Mouse (Mus musculus) heart, adult 2 months (tissue): ENCODE results near the gene Ephb1. TPM values are rescaled to one million over a fixed set of nuclear protein-coding genes. Genes with fewer than 3 reads are reported as not detected.

Experiments used
- DNase-seq, 2 experiments: peaks; one replicate each; pipeline ENCODE4 v3.0.0; 2021
- H3K27ac ChIP-seq: fragments of 200-600 bp; 2 replicates; pipeline ENCODE4 v1.8.1; 2022
- H3K27me3 ChIP-seq: fragments of 200-500 bp; 2 replicates; pipeline ENCODE4 v1.6.1; 2012; ENCODE audit warnings: mild to moderate bottlenecking, low read length, inconsistent platforms, mixed read lengths; ENCODE audit not compliant: control insufficient read depth, insufficient read depth
- H3K36me3 ChIP-seq: fragments of 200-500 bp; 2 replicates; pipeline ENCODE4 v1.6.1; 2012; ENCODE audit warnings: low read length, inconsistent platforms; ENCODE audit not compliant: control insufficient read depth, insufficient read depth
- H3K4me1 ChIP-seq: fragments of 200-500 bp; 2 replicates; pipeline ENCODE4 v1.6.1; 2011; ENCODE audit warnings: low read length; ENCODE audit not compliant: control insufficient read depth, insufficient read depth
- H3K4me3 ChIP-seq: fragments of 200-600 bp; 2 replicates; pipeline ENCODE4 v1.8.1; 2022
- H3K79me2 ChIP-seq: fragments of 200-500 bp; replicated peaks from 2 replicates; pipeline ENCODE4 v1.6.1; 2012; ENCODE audit warnings: mild to moderate bottlenecking, inconsistent platforms, low read length, moderate library complexity, mixed read lengths; ENCODE audit not compliant: control insufficient read depth, insufficient read depth
- H3K9ac ChIP-seq: fragments of 200-500 bp; 2 replicates; pipeline ENCODE4 v1.6.1; 2012; ENCODE audit warnings: low read depth, mild to moderate bottlenecking, control low read depth, inconsistent platforms, low read length, mixed read lengths
- CTCF ChIP-seq: fragments of 200-600 bp; IDR thresholded peaks from 2 replicates; pipeline ENCODE4 v1.8.1; 2022; ENCODE audit warnings: antibody characterized with exemption, mild to moderate bottlenecking, moderate library complexity
- EP300 ChIP-seq: fragments of 200-500 bp; IDR thresholded peaks from 2 replicates; pipeline ENCODE4 v1.6.1; 2011; ENCODE audit warnings: low read depth, low read length, control low read depth; ENCODE audit not compliant: insufficient read depth
- POLR2A ChIP-seq: fragments of 200-500 bp; IDR thresholded peaks from 2 replicates; pipeline ENCODE4 v1.6.1; 2011; ENCODE audit warnings: mild to moderate bottlenecking, low read depth, low read length, control low read depth; ENCODE audit not compliant: insufficient read depth
- WGBS: fragments of 180-500 bp; shearing (Covaris S2); methylation state at CpG from one replicate; pipeline ENCODE4 v1.1.7; 2018; 5-methylcytosine and 5-hydroxymethylcytosine counted together
- intact Hi-C: fragments of 180-260 bp; cut with DNase I; formaldehyde crosslinking; loops from one replicate; pipeline ENCODE4 v1.15.1; 2025
- polyA plus RNA-seq: library from polyadenylated mRNA; depleted of rRNA; stranded (reverse); fragments of >200 nt; gene quantifications from 2 replicates; pipeline ENCODE4 v1.2.3, GENCODE M21; 2012
- total RNA-seq, 2 experiments: library from RNA; stranded (reverse); gene quantifications; 2 replicates each; pipeline ENCODE4 v1.2.3; 2021

Ephb1 gene
- total and polyA plus RNA-seq, 3 experiments = 3.1 to 23.3 (median 21.2) TPM

GRCm38 (mm10) chr9:102181810-102182490, 172.5 kb downstream of the Ephb1 start:
- Histone ChIP-seq H3K36me3 (no peaks in the 10 kb centered on the region), H3K4me1 (no peaks in the 10 kb centered on the region), H3K27me3 (no peaks in the 10 kb centered on the region), H3K79me2 (no peaks in the 10 kb centered on the region), H3K27ac (no peak overlapping the region), H3K9ac (no peak overlapping the region), H3K4me3 (no peak overlapping the region)
- WGBS = 88% methylated on average over 10 of the region's 10 CpGs
- intact Hi-C loops = no loop called here
- DNase-seq = no peak
- TF ChIP-seq EP300 (no peak), CTCF (no peak), POLR2A (no peak)

- TF ChIP-seq POLR2A = no peak
- no peaks in the 10 kb centered on the region for H3K4me1 ChIP-seq
- intact Hi-C loops = no loop called here
- no peak overlapping the region for H3K4me3 ChIP-seq
- H3K9ac ChIP-seq = no peak overlapping the region
- DNase-seq = no peak
- WGBS = 53% methylated on average over 3 of the region's 3 CpGs
- H3K27ac ChIP-seq = no peak overlapping the region
- no peaks in the 10 kb centered on the region for H3K79me2 ChIP-seq
- H3K36me3 ChIP-seq = no peaks in the 10 kb centered on the region
- H3K27me3 ChIP-seq = no peaks in the 10 kb centered on the region
These were observed 173.2 kb downstream of the Ephb1 start for GRCm38 (mm10) chr9:102181276-102181675.

GRCm38 (mm10) chr9:102180486-102180885, 174.0 kb downstream of the Ephb1 start:
- Histone ChIP-seq H3K9ac (no peak overlapping the region), H3K27me3 (no peaks in the 10 kb centered on the region), H3K79me2 (no peaks in the 10 kb centered on the region), H3K4me3 (no peak overlapping the region), H3K4me1 (no peaks in the 10 kb centered on the region), H3K36me3 (no peaks in the 10 kb centered on the region), H3K27ac (no peak overlapping the region)
- intact Hi-C loops = no loop called here
- DNase-seq = no peak
- no peak for TF ChIP-seq EP300
- 79% methylated on average over 2 of the region's 2 CpGs for WGBS

GRCm38 (mm10) chr9:102180070-102180469, 174.4 kb downstream of the Ephb1 start:
- H3K27ac ChIP-seq = no peak overlapping the region
- 81% methylated on average over 2 of the region's 2 CpGs for WGBS
- no peak overlapping the region for H3K4me3 ChIP-seq
- no peak for TF ChIP-seq POLR2A
- no peak for TF ChIP-seq CTCF
- TF ChIP-seq EP300 = no peak
- H3K9ac ChIP-seq = no peak overlapping the region
- H3K79me2 ChIP-seq = no peaks in the 10 kb centered on the region
- no peaks in the 10 kb centered on the region for H3K36me3 ChIP-seq
- intact Hi-C loops = no loop called here
- no peaks in the 10 kb centered on the region for H3K4me1 ChIP-seq
- H3K27me3 ChIP-seq = no peaks in the 10 kb centered on the region
- no peak for DNase-seq

GRCm38 (mm10) chr9:102169706-102170105, 184.8 kb downstream of the Ephb1 start:
- Histone ChIP-seq H3K4me1 (no peaks in the 10 kb centered on the region), H3K4me3 (no peak overlapping the region), H3K36me3 (no peaks in the 10 kb centered on the region), H3K79me2 (no peaks in the 10 kb centered on the region), H3K27ac (no peak overlapping the region), H3K27me3 (no peaks in the 10 kb centered on the region), H3K9ac (no peak overlapping the region)
- TF ChIP-seq POLR2A (no peak), CTCF (no peak), EP300 (no peak)
- intact Hi-C loops = no loop called here
- 84% methylated on average over 7 of the region's 7 CpGs for WGBS
- DNase-seq = peak in 1 of 2 experiments; percentile 7

GRCm38 (mm10) chr9:102155876-102156275, 198.6 kb downstream of the Ephb1 start:
- Histone ChIP-seq H3K9ac (no peak overlapping the region), H3K79me2 (no peaks in the 10 kb centered on the region), H3K4me1 (no peaks in the 10 kb centered on the region), H3K36me3 (no peaks in the 10 kb centered on the region), H3K27ac (no peak overlapping the region), H3K27me3 (no peaks in the 10 kb centered on the region), H3K4me3 (no peak overlapping the region)
- WGBS = 60% methylated on average over 3 of the region's 3 CpGs
- intact Hi-C loops = no loop called here
- DNase-seq = no peak
- no peak for TF ChIP-seq POLR2A
- no peak for TF ChIP-seq EP300
- no peak for TF ChIP-seq CTCF
